Mouse (Mus musculus): ENCODE data around the gene Gm10392. TPM values are rescaled to one million over a fixed set of nuclear protein-coding genes. Genes with fewer than 3 reads are reported as not detected.

The Gm10392 gene
- polyA plus RNA-seq, 2 experiments = not detected

DNA sequence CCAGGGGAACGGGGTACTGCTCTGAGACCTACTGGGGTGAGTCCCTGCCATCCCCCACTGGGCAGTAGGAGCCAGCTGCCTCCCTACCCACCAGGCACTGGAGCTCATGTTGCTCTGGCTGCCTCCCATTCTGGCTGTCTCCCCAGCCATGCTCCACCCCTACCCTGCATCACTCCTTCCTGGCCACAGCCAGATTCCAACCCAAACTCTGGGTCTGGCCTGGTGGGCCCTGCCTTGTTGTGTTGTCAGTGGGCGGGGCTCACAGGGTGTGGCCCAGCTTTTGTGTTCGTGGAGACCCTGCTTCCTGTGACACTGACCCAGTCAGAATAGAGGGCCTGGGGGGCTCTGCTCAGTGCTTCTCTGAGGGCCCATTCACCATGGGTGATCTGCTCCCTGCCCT is 15.5 kb downstream of the Gm10392 start:
- Histone ChIP-seq H3K27me3 (ENCODE audit: control insufficient read depth, insufficient read depth, low read length) (no peaks in the 10 kb centered on the region), H3K9me3 (ENCODE audit: control insufficient read depth, low read length) (no peaks in the 10 kb centered on the region), H3K4me2 (ENCODE audit: low read depth) (no peak overlapping the region), H3K27ac (no peak overlapping the region), H3K9ac (replicated peaks) (no peak overlapping the region), H3K4me3 (ENCODE audit: insufficient read depth in 1 of 2, low read depth in 2 of 2, low read length in 2 of 2) (no peak overlapping the region), H3K4me1 (replicated peaks; ENCODE audit: control insufficient read depth in 2 of 2, insufficient read depth in 2 of 2, low read length in 1 of 2) (no peaks in the 10 kb centered on the region; a peak in 2 of 4 replicates), H3K36me3 (replicated peaks; ENCODE audit: control insufficient read depth, insufficient read depth, low read depth) (no peaks in the 10 kb centered on the region; the same call in none of the 2 replicates)
- TF ChIP-seq CTCF (IDR thresholded peaks at IDR 0.05; ENCODE audit: low read depth) (no peak), EP300 (IDR thresholded peaks at IDR 0.05; ENCODE audit: low read depth) (no peak)
- no peak for ATAC-seq (ENCODE audit: insufficient read depth)
- no peak for DNase-seq (ENCODE audit: low read depth in 3 of 3, low spot score in 3 of 3)
- 47% methylated on average over 3 of the region's 3 CpGs for WGBS (ENCODE audit: insufficient replicate concordance)

DNA sequence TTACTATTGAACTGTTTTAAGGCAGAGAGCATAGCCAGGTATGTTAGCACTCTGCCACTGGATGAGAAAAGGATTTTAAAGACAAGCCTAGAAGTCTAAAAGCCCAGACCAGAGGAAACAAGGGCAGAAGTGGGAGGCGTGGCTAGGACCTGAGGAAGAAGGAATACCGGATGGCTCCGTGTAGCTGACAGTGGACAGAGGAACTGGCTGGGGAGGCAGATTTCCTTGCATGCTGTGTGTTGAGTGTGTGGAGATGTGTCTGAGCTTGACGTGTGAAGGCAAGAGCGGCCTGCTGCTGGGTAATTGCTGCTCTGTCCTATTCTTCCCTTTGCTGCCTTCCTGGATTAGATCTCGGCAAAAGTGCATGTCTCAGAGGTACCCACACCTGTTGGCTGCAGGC is 16.5 kb downstream of the Gm10392 start:
- Histone ChIP-seq H3K4me1 (replicated peaks; ENCODE audit: control insufficient read depth in 2 of 2, insufficient read depth in 2 of 2, low read length in 1 of 2) (no peaks in the 10 kb centered on the region), H3K9me3 (ENCODE audit: control insufficient read depth, low read length) (no peaks in the 10 kb centered on the region), H3K4me3 (ENCODE audit: insufficient read depth in 1 of 2, low read depth in 2 of 2, low read length in 2 of 2) (no peak overlapping the region), H3K27me3 (ENCODE audit: control insufficient read depth, insufficient read depth, low read length) (no peaks in the 10 kb centered on the region), H3K9ac (replicated peaks) (no peak overlapping the region), H3K36me3 (replicated peaks; ENCODE audit: control insufficient read depth, insufficient read depth, low read depth) (no peaks in the 10 kb centered on the region; the same call in none of the 2 replicates), H3K27ac (no peak overlapping the region), H3K4me2 (ENCODE audit: low read depth) (no peak overlapping the region)
- DNase-seq (ENCODE audit: low read depth in 3 of 3, low spot score in 3 of 3) (no peak), ATAC-seq (ENCODE audit: insufficient read depth) (no peak)
- no peak for TF ChIP-seq CTCF (IDR thresholded peaks at IDR 0.05; ENCODE audit: low read depth)
- TF ChIP-seq EP300 (IDR thresholded peaks at IDR 0.05; ENCODE audit: low read depth) = no peak
- 82% methylated on average over 6 of the region's 6 CpGs for WGBS (ENCODE audit: insufficient replicate concordance)

DNA sequence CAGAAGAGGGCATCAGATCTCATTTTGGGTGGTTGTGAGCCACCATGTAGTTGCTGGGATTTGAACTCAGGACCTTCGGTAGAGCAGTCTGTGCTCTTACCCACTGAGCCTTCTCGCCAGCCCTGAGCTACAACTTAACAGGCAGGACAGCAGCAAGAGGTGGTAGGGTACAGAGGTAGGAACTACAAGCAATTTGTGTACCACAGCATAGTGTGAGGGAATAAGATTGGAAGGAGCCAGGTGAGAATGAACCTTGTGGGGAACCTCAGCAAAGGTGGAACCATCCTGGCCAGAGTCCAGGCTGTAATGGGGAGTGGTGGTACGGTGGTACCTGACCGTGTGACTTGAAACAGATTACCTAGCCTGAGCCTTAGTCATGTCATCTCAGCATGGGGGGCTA is 17.0 kb downstream of the Gm10392 start:
- H3K9ac ChIP-seq (replicated peaks) = no peak overlapping the region
- no peaks in the 10 kb centered on the region for H3K27me3 ChIP-seq (ENCODE audit: control insufficient read depth, insufficient read depth, low read length)
- H3K4me3 ChIP-seq (ENCODE audit: insufficient read depth in 1 of 2, low read depth in 2 of 2, low read length in 2 of 2) = no peak overlapping the region
- no peaks in the 10 kb centered on the region; the same call in none of the 2 replicates for H3K36me3 ChIP-seq (replicated peaks; ENCODE audit: control insufficient read depth, insufficient read depth, low read depth)
- no peak overlapping the region for H3K4me2 ChIP-seq (ENCODE audit: low read depth)
- no peak overlapping the region for H3K27ac ChIP-seq
- no peak for DNase-seq (ENCODE audit: low read depth in 3 of 3, low spot score in 3 of 3)
- peaks cover 0 to 3% of the 10 kb centered on the region in 2 experiments; a peak in 1 of 4 replicates for H3K4me1 ChIP-seq (replicated peaks; ENCODE audit: control insufficient read depth in 2 of 2, insufficient read depth in 2 of 2, low read length in 1 of 2)
- no peak for ATAC-seq (ENCODE audit: insufficient read depth)
- TF ChIP-seq EP300 (IDR thresholded peaks at IDR 0.05; ENCODE audit: low read depth) = no peak
- H3K9me3 ChIP-seq (ENCODE audit: control insufficient read depth, low read length) = no peaks in the 10 kb centered on the region
- WGBS (ENCODE audit: insufficient replicate concordance) = 76% methylated on average over 4 of the region's 4 CpGs

DNA sequence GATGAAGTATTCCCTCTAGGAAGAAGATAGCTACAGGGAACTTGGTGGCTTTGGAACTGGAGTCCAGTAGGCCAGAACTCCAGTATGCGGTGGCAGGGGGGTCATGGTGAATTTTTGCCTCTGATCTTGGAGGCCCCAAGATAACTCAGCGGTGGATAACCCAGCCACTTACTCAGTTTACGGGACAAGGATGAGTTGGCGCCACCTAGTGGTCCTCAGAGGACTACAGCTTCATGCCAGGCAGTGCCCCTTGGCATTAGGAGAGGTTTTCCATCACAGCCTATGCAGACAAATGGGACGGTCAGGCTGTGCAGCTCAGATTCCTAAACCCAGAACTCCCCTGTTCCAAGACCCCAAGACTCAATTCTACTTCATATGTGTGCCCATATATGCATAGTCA is 17.6 kb downstream of the Gm10392 start:
- no peak for ATAC-seq (ENCODE audit: insufficient read depth)
- no peak overlapping the region for H3K9ac ChIP-seq (replicated peaks)
- TF ChIP-seq EP300 (IDR thresholded peaks at IDR 0.05; ENCODE audit: low read depth) (no peak), CTCF (IDR thresholded peaks at IDR 0.05; ENCODE audit: low read depth) (peak; percentile 96)
- H3K9me3 ChIP-seq (ENCODE audit: control insufficient read depth, low read length) = no peaks in the 10 kb centered on the region
- WGBS (ENCODE audit: insufficient replicate concordance) = 21% methylated on average over 5 of the region's 5 CpGs
- H3K27ac ChIP-seq = no peak overlapping the region
- no peak overlapping the region for H3K4me2 ChIP-seq (ENCODE audit: low read depth)
- no peaks in the 10 kb centered on the region; the same call in none of the 2 replicates for H3K36me3 ChIP-seq (replicated peaks; ENCODE audit: control insufficient read depth, insufficient read depth, low read depth)
- DNase-seq (ENCODE audit: low read depth in 3 of 3, low spot score in 3 of 3) = peak in 2 of 3 experiments; percentile 57 to 58
- H3K27me3 ChIP-seq (ENCODE audit: control insufficient read depth, insufficient read depth, low read length) = no peaks in the 10 kb centered on the region
- H3K4me3 ChIP-seq (ENCODE audit: insufficient read depth in 1 of 2, low read depth in 2 of 2, low read length in 2 of 2) = no peak overlapping the region
- H3K4me1 ChIP-seq (replicated peaks; ENCODE audit: control insufficient read depth in 2 of 2, insufficient read depth in 2 of 2, low read length in 1 of 2) = peaks cover 0 to 5% of the 10 kb centered on the region in 2 experiments; a peak in 2 of 4 replicates

DNA sequence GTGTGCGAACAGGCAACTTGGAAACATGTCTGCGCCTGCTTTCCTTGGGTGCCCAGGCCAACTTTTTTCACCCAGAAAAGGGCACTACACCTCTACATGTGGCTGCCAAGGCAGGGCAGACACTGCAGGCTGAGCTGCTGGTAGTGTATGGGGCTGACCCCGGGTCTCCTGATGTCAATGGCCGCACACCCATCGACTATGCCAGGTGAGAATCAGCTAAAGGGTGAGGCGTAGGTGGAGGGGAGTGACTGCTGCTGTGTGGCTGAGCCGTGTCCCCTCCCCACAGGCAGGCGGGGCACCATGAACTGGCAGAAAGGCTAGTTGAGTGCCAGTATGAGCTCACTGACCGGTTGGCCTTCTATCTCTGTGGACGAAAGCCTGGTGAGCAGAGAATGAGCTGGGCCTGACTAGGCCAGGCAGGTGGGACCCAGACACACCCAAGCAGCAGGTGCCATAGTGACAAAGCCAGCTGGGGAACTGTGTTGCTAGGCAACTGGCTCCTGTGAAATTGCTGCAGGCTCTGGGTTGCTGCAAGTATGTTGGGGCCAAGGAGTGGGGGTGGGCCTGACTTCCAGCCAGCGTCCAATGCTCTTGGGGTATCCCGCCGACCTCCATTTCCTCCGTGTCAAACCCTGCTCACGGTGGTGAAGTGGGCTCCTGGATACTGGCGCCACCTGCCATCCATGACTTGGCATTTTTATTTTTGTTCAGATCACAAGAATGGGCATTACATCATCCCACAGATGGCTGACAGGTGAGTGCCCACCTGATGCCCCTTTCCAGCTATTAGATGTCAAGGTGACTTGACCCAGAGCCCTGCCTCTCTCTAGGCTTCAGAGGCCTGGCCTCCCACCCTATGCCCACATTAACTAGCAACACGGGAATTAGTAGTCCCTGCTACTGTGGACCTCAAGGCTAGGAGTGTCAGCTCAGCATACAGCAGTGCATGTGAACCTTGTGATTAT is 18.4 kb downstream of the Gm10392 start:
- Histone ChIP-seq H3K27ac (no peak overlapping the region), H3K9me3 (ENCODE audit: control insufficient read depth, low read length) (no peaks in the 10 kb centered on the region), H3K4me2 (ENCODE audit: low read depth) (no peak overlapping the region), H3K4me3 (ENCODE audit: insufficient read depth in 1 of 2, low read depth in 2 of 2, low read length in 2 of 2) (no peak overlapping the region), H3K36me3 (replicated peaks; ENCODE audit: control insufficient read depth, insufficient read depth, low read depth) (no peaks in the 10 kb centered on the region; the same call in none of the 2 replicates), H3K4me1 (replicated peaks; ENCODE audit: control insufficient read depth in 2 of 2, insufficient read depth in 2 of 2, low read length in 1 of 2) (peaks cover 0 to 7% of the 10 kb centered on the region in 2 experiments; a peak in 2 of 4 replicates), H3K27me3 (ENCODE audit: control insufficient read depth, insufficient read depth, low read length) (no peaks in the 10 kb centered on the region), H3K9ac (replicated peaks) (no peak overlapping the region; the same call in 1 of the 2 replicates)
- DNase-seq (ENCODE audit: low read depth in 3 of 3, low spot score in 3 of 3) (no peak), ATAC-seq (ENCODE audit: insufficient read depth) (no peak)
- WGBS (ENCODE audit: insufficient replicate concordance) = 79% methylated on average over 17 of the region's 17 CpGs
- TF ChIP-seq EP300 (IDR thresholded peaks at IDR 0.05; ENCODE audit: low read depth) (no peak), CTCF (IDR thresholded peaks at IDR 0.05; ENCODE audit: low read depth) (no peak)
